Mouse (Mus musculus) neural tube, embryonic 13.5 days (tissue): ENCODE data around the gene Gm13090. TPM values are rescaled to one million over a fixed set of nuclear protein-coding genes. Genes with fewer than 3 reads are reported as not detected.

ENCODE experiments used
- ATAC-seq: fragments of 200-750 bp; cut with Nextera tagmentation; 2 replicates; pipeline ENCODE4 v1.8.0; 2017; ENCODE audit warnings: low read depth, mild to moderate bottlenecking, moderate TSS enrichment, moderate library complexity
- H3K27ac ChIP-seq: fragments of 300-500 bp; sonication (generic); replicated peaks from 2 replicates; pipeline ENCODE4 v1.5.1; 2015; ENCODE audit warnings: moderate library complexity, mild to moderate bottlenecking, inconsistent platforms
- H3K27me3 ChIP-seq: fragments of 300-500 bp; sonication (generic); 2 replicates; pipeline ENCODE4 v1.6.1; 2015; ENCODE audit warnings: mild to moderate bottlenecking, inconsistent platforms
- H3K36me3 ChIP-seq: fragments of 300-500 bp; sonication (generic); 2 replicates; pipeline ENCODE4 v1.6.1; 2015; ENCODE audit warnings: mild to moderate bottlenecking, inconsistent platforms
- H3K4me1 ChIP-seq: fragments of 300-500 bp; sonication (generic); replicated peaks from 2 replicates; pipeline ENCODE4 v1.6.1; 2015; ENCODE audit warnings: inconsistent platforms
- H3K4me2 ChIP-seq: fragments of 300-500 bp; sonication (generic); 2 replicates; pipeline ENCODE4 v1.6.1; 2015; ENCODE audit warnings: inconsistent platforms, mild to moderate bottlenecking, moderate library complexity
- H3K4me3 ChIP-seq: fragments of 300-500 bp; sonication (generic); 2 replicates; pipeline ENCODE4 v1.5.1; 2015; ENCODE audit warnings: mild to moderate bottlenecking, inconsistent platforms
- H3K9ac ChIP-seq: fragments of 300-500 bp; sonication (generic); 2 replicates; pipeline ENCODE4 v1.6.1; 2015; ENCODE audit warnings: moderate library complexity, mild to moderate bottlenecking, inconsistent platforms
- H3K9me3 ChIP-seq: fragments of 300-500 bp; sonication (generic); 2 replicates; pipeline ENCODE4 v1.6.1; 2016; ENCODE audit warnings: inconsistent platforms
- WGBS: fragments of 180-500 bp; shearing (Covaris S2); methylation state at CpG from one replicate; pipeline ENCODE4 v1.1.7; 2015; 5-methylcytosine and 5-hydroxymethylcytosine counted together
- polyA plus RNA-seq: library from polyadenylated mRNA; unstranded; fragments of >200 nt; fragmentation: Nextera tagmentation; extraction: Ambion mirVana; gene quantifications from 2 replicates; pipeline ENCODE4 v1.2.1, GENCODE M21; 2015

Gene Gm13090
- polyA plus RNA-seq, 1 experiment from 2014 or later = 0.36 TPM

GRCm38 (mm10) chr4:151128641-151129541 lies 39.5 kb downstream of the Gm13090 start:
- Histone ChIP-seq H3K9ac (peak overlapping the region; percentile 92), H3K4me3 (peak overlapping the region; percentile 49), H3K9me3 (no peaks in the 10 kb centered on the region), H3K4me2 (peak overlapping the region; percentile 75), H3K4me1 (peaks cover 55% of the 10 kb centered on the region), H3K36me3 (peaks cover 23% of the 10 kb centered on the region), H3K27me3 (no peaks in the 10 kb centered on the region), H3K27ac (peak overlapping the region; percentile 100)
- peak; percentile 84 for ATAC-seq
- WGBS = under 1% methylated on average over 69 of the region's 69 CpGs

- peak overlapping the region; percentile 49 for H3K4me3 ChIP-seq
- H3K4me2 ChIP-seq = peak overlapping the region; percentile 75
- WGBS = 60% methylated on average over 16 of the region's 16 CpGs
- H3K27ac ChIP-seq = peak overlapping the region; percentile 100
- ATAC-seq = no peak
- H3K9me3 ChIP-seq = no peaks in the 10 kb centered on the region
- H3K9ac ChIP-seq = peak overlapping the region; percentile 92
- H3K36me3 ChIP-seq = peaks cover 16% of the 10 kb centered on the region
- no peaks in the 10 kb centered on the region for H3K27me3 ChIP-seq
- peaks cover 55% of the 10 kb centered on the region for H3K4me1 ChIP-seq
Observed at GRCm38 (mm10) chr4:151129725-151130557, 40.6 kb downstream of the Gm13090 start.

- 66% methylated on average over 9 of the region's 9 CpGs for WGBS
- H3K4me2 ChIP-seq = no peak overlapping the region
- no peak for ATAC-seq
- H3K27ac ChIP-seq = peak overlapping the region; percentile 100
- peaks cover 47% of the 10 kb centered on the region for H3K4me1 ChIP-seq
- H3K9ac ChIP-seq = peak overlapping the region; percentile 9; the same call in 1 of the 2 replicates
- peaks cover 8% of the 10 kb centered on the region; the same call in 1 of the 2 replicates for H3K36me3 ChIP-seq
- H3K4me3 ChIP-seq = no peak overlapping the region
- no peaks in the 10 kb centered on the region for H3K9me3 ChIP-seq
- H3K27me3 ChIP-seq = no peaks in the 10 kb centered on the region
Observed at GRCm38 (mm10) chr4:151130756-151131490, 41.6 kb downstream of the Gm13090 start.

GRCm38 (mm10) chr4:151132493-151132892 lies 43.1 kb downstream of the Gm13090 start:
- Histone ChIP-seq H3K9me3 (no peaks in the 10 kb centered on the region), H3K4me2 (no peak overlapping the region), H3K36me3 (no peaks in the 10 kb centered on the region), H3K9ac (no peak overlapping the region), H3K27me3 (no peaks in the 10 kb centered on the region), H3K27ac (no peak overlapping the region), H3K4me1 (peaks cover 32% of the 10 kb centered on the region), H3K4me3 (no peak overlapping the region)
- 85% methylated on average over 9 of the region's 9 CpGs for WGBS
- no peak for ATAC-seq

GRCm38 (mm10) chr4:151133760-151134159 lies 44.4 kb downstream of the Gm13090 start:
- Histone ChIP-seq H3K9ac (no peak overlapping the region), H3K4me1 (peaks cover 37% of the 10 kb centered on the region), H3K36me3 (no peaks in the 10 kb centered on the region), H3K4me2 (no peak overlapping the region), H3K27me3 (no peaks in the 10 kb centered on the region), H3K9me3 (no peaks in the 10 kb centered on the region), H3K27ac (no peak overlapping the region), H3K4me3 (no peak overlapping the region)
- 67% methylated on average over 4 of the region's 4 CpGs for WGBS
- ATAC-seq = no peak

- H3K4me1 ChIP-seq = peaks cover 41% of the 10 kb centered on the region
- WGBS = 88% methylated on average over 8 of the region's 8 CpGs
- no peak overlapping the region for H3K4me2 ChIP-seq
- H3K9ac ChIP-seq = no peak overlapping the region
- no peak for ATAC-seq
- no peaks in the 10 kb centered on the region for H3K27me3 ChIP-seq
- H3K4me3 ChIP-seq = no peak overlapping the region
- no peaks in the 10 kb centered on the region for H3K36me3 ChIP-seq
- no peak overlapping the region for H3K27ac ChIP-seq
- H3K9me3 ChIP-seq = no peaks in the 10 kb centered on the region
Observed at GRCm38 (mm10) chr4:151135491-151135890, 46.1 kb downstream of the Gm13090 start.

GRCm38 (mm10) chr4:151137701-151138100 lies 48.3 kb downstream of the Gm13090 start:
- H3K27me3 ChIP-seq = no peaks in the 10 kb centered on the region
- 39% methylated on average over 5 of the region's 5 CpGs for WGBS
- H3K27ac ChIP-seq = peak overlapping the region; percentile 98
- peaks cover 44% of the 10 kb centered on the region for H3K4me1 ChIP-seq
- no peak for ATAC-seq
- no peak overlapping the region for H3K4me3 ChIP-seq
- H3K36me3 ChIP-seq = no peaks in the 10 kb centered on the region
- H3K4me2 ChIP-seq = peak overlapping the region; percentile 52
- H3K9ac ChIP-seq = peak overlapping the region; percentile 64
- H3K9me3 ChIP-seq = no peaks in the 10 kb centered on the region

GRCm38 (mm10) chr4:151138135-151138534 lies 48.8 kb downstream of the Gm13090 start:
- Histone ChIP-seq H3K4me2 (peak overlapping the region; percentile 52), H3K9me3 (no peaks in the 10 kb centered on the region), H3K9ac (peak overlapping the region; percentile 64), H3K4me1 (peaks cover 44% of the 10 kb centered on the region), H3K27me3 (no peaks in the 10 kb centered on the region), H3K36me3 (no peaks in the 10 kb centered on the region), H3K27ac (peak overlapping the region; percentile 98), H3K4me3 (peak overlapping the region; percentile 15; the same call in 1 of the 2 replicates)
- 16% methylated on average over 10 of the region's 10 CpGs for WGBS
- no peak for ATAC-seq

GRCm38 (mm10) chr4:151138586-151138985 lies 49.2 kb downstream of the Gm13090 start:
- peak overlapping the region; percentile 15; the same call in 1 of the 2 replicates for H3K4me3 ChIP-seq
- H3K36me3 ChIP-seq = peaks cover under 1% of the 10 kb centered on the region; the same call in 1 of the 2 replicates
- 26% methylated on average over 2 of the region's 2 CpGs for WGBS
- H3K27ac ChIP-seq = peak overlapping the region; percentile 98
- peak overlapping the region; percentile 52 for H3K4me2 ChIP-seq
- H3K4me1 ChIP-seq = peaks cover 44% of the 10 kb centered on the region
- H3K9ac ChIP-seq = peak overlapping the region; percentile 64
- H3K9me3 ChIP-seq = no peaks in the 10 kb centered on the region
- H3K27me3 ChIP-seq = no peaks in the 10 kb centered on the region
- ATAC-seq = no peak

GRCm38 (mm10) chr4:151139053-151139840 lies 49.9 kb downstream of the Gm13090 start:
- 6% methylated on average over 20 of the region's 20 CpGs for WGBS

More at GRCm38 (mm10) chr4:151139053-151139840, 49.9 kb downstream of the Gm13090 start:
- H3K4me2 ChIP-seq = peak overlapping the region; percentile 52
- H3K4me1 ChIP-seq = peaks cover 44% of the 10 kb centered on the region
- H3K9me3 ChIP-seq = peaks cover 5% of the 10 kb centered on the region; the same call in 1 of the 2 replicates
- peak overlapping the region; percentile 8 for H3K4me3 ChIP-seq
- peak; percentile 17; the same call in 1 of the 2 replicates for ATAC-seq
- no peaks in the 10 kb centered on the region for H3K27me3 ChIP-seq
- peak overlapping the region; percentile 98 for H3K27ac ChIP-seq
- peaks cover 7% of the 10 kb centered on the region for H3K36me3 ChIP-seq
- H3K9ac ChIP-seq = peak overlapping the region; percentile 64
